Mouse (Mus musculus): ENCODE results near the gene Dohh. TPM values are rescaled to one million over a fixed set of nuclear protein-coding genes. Genes with fewer than 3 reads are reported as not detected.

Dohh gene
- polyA plus RNA-seq (2012): 29.2 and 34.1 TPM in 2 replicates

DNA sequence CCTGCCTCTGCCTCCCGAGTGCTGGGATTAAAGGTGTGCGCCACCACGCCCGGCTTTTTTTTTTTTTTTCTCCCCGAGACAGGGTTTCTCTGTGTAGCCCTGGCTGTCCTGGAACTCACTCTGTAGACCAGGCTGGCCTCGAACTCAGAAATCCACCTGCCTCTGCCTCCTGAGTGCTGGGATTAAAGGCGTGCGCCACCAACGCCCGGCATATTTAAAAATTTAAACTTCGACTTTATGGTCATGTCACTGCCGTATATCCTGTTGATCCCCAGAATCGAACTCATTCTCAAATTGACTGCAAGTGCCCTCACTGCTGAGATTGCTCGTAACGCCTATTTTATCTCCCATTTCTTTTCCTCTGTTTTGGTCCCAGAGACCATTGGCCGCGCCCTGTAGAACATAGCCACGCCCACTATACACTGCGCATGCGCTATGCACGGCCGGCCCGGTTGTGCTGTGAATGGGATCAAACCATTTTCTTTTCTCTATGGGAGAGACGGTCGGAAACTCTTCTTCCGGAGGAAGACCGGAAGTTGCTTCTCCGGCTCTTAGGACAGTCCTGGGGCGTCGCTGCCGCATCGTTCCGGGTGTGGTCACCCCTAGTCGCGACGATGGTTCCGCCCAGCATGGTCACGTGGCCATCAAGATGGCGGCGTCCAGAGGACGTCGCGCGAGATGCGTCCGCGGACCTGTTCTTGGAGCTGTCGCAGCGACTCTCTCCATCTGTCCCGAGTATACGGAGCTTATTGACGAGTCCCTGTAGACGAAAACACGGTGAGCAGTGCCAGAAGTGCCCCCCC is at the start of gene Dohh, which contains the start of gene Gm48551:
TSS of gene Dohh (plus strand) at position 627 of the 803 bp plus-strand sequence.
TSS of gene Gm48551 (plus strand) at position 665 of the 803 bp plus-strand sequence.
- peaks cover 47% of the 10 kb centered on the region for H3K36me3 ChIP-seq (ENCODE audit: control insufficient read depth)

DNA sequence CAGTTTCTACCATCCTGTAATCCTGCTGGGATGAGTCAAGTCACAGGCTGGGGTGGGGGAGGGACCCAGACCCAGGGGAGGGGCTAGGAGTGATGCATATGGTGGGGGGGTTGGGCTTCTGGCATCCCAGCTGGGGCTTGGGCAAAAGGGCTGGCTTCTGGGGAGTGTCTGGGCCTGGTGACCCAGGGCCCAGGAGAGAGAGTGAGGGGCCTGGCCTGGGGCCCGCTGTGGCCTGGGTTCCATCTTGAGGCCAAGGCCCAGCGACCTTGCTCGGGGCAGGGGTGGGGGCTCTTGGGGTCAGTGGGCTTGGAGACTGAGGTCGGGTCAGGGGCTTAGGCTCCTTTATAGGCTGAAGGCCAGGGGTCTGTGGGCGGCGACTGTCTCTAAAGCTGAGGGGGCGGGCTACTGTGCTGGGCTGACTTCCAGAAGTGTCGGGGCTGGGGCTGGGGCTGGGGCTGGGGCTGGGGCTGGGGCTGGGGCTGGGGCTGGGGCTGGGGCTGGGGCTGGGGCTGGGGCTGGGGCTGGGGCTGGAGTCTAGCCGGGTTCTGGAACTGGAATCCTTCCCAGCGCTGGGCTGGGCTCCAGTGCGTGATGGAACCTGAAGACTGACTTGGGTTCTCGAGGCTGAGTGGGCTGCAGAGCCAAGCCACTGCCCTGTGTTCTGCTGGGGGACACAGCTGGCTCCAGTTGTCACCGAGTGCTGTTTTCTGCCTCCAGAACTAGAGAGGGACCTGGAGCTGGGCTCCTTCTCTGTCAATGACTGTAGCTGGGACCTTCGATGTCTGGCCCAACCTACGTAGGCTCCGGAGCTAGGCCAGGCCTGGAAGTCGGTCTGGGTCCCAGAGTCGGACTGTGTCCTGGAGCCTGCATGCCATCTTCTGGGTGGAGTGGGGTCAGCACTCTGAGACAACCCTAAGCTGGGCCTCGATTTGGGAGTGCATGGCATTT is 48.6 kb upstream of the Dohh start:
- Histone ChIP-seq H3K4me3 (replicated peaks) (no peak overlapping the region), H3K27me3 (ENCODE audit: control insufficient read depth) (peaks cover 33% of the 10 kb centered on the region), H3K9me3 (ENCODE audit: control insufficient read depth, low read length) (peaks cover 7% of the 10 kb centered on the region; the same call in 1 of the 2 replicates), H3K36me3 (ENCODE audit: control insufficient read depth) (no peaks in the 10 kb centered on the region), H3K4me1 (ENCODE audit: control insufficient read depth) (peaks cover 10% of the 10 kb centered on the region)
- TF ChIP-seq TAL1 (IDR thresholded peaks at IDR 0.05; ENCODE audit: low read length) (no peak), GATA1 (IDR thresholded peaks at IDR 0.05; ENCODE audit: low read length) (no peak)

More for the DNA sequence above, at the start of gene Dohh, which contains the start of gene Gm48551:
- H3K4me1 ChIP-seq (ENCODE audit: control insufficient read depth): peaks cover 82% of the 10 kb centered on the region
- TF ChIP-seq GATA1 (IDR thresholded peaks at IDR 0.05; ENCODE audit: low read length) (no peak), TAL1 (IDR thresholded peaks at IDR 0.05; ENCODE audit: low read length) (no peak)
- H3K27me3 ChIP-seq (ENCODE audit: control insufficient read depth): no peaks in the 10 kb centered on the region
- no peaks in the 10 kb centered on the region for H3K9me3 ChIP-seq (ENCODE audit: control insufficient read depth, low read length)
- H3K4me3 ChIP-seq (replicated peaks): peak within 1 kb of the TSS; percentile 73

DNA sequence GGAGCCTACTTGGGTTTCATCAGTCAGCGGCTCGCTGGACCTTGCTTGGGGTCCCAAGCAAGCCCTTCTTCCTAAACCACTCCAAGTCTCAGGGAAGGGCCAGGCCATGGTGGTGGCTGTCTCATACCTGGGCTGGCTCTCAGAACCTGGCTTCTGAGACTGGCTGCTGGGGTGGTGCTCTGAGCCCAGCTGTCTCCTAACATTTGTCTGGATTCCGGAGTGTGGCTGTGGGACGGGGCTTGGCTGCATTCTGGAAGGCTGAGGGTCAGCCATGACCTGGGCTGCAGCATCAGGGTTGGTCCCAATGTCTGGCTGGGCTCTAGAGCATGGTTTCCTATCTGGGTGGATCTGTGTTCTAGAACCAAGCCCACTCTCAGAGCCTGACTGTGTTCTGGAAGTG is 47.7 kb upstream of the Dohh start:
- peaks cover 39% of the 10 kb centered on the region for H3K27me3 ChIP-seq (ENCODE audit: control insufficient read depth)

DNA sequence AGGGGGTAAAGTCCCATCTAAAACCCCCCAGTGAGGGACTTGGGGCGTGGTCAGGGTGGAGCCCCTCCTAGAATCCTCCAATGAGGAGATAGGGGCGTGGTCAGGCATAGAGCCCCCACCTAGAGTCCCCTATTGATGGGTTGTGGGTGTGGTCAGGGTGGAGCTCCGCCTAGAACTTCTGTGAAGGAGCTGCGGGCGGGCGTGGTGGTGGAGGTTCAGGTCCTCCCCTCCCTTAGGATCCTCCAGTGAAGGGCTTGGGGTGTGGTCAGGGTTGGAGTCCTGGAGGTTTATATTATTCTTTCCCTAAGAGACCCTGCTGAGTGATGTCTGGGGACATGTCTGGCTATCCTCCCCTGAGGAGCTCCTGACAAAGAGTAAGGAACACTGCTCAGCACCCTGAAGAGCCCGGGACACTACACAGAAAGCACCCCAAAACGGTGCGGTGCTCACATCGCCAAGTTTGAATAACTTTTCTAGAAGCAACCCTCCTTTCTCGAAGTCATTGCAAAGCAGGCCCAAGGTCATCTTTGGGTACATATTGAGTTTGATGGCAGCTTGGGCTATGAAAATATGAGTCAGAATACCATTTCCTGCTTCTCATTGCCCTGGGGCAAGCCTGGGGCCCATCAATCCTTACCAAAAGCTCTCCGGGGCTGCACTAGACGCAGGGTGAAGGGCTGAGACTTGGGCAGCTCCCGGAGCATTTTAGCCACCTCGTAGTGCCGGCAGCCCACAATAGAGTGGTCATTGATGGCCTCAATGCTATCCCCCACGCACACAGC is 43.5 kb upstream of the Dohh start:
- no peak for TF ChIP-seq TAL1 (IDR thresholded peaks at IDR 0.05; ENCODE audit: low read length)
- no peak for TF ChIP-seq GATA1 (IDR thresholded peaks at IDR 0.05; ENCODE audit: low read length)
- no peak overlapping the region for H3K4me3 ChIP-seq (replicated peaks)
- H3K27me3 ChIP-seq (ENCODE audit: control insufficient read depth): peaks cover 67% of the 10 kb centered on the region
- peaks cover 2% of the 10 kb centered on the region for H3K36me3 ChIP-seq (ENCODE audit: control insufficient read depth)
- H3K4me1 ChIP-seq (ENCODE audit: control insufficient read depth): peaks cover 28% of the 10 kb centered on the region
- H3K9me3 ChIP-seq (ENCODE audit: control insufficient read depth, low read length): peaks cover 17% of the 10 kb centered on the region; the same call in 1 of the 2 replicates

More for the DNA sequence above, 47.7 kb upstream of the Dohh start:
- peaks cover 7% of the 10 kb centered on the region; the same call in 1 of the 2 replicates for H3K9me3 ChIP-seq (ENCODE audit: control insufficient read depth, low read length)
- TF ChIP-seq GATA1 (IDR thresholded peaks at IDR 0.05; ENCODE audit: low read length): no peak
- TF ChIP-seq TAL1 (IDR thresholded peaks at IDR 0.05; ENCODE audit: low read length): no peak
- peaks cover 19% of the 10 kb centered on the region for H3K4me1 ChIP-seq (ENCODE audit: control insufficient read depth)
- no peak overlapping the region for H3K4me3 ChIP-seq (replicated peaks)
- no peaks in the 10 kb centered on the region for H3K36me3 ChIP-seq (ENCODE audit: control insufficient read depth)

DNA sequence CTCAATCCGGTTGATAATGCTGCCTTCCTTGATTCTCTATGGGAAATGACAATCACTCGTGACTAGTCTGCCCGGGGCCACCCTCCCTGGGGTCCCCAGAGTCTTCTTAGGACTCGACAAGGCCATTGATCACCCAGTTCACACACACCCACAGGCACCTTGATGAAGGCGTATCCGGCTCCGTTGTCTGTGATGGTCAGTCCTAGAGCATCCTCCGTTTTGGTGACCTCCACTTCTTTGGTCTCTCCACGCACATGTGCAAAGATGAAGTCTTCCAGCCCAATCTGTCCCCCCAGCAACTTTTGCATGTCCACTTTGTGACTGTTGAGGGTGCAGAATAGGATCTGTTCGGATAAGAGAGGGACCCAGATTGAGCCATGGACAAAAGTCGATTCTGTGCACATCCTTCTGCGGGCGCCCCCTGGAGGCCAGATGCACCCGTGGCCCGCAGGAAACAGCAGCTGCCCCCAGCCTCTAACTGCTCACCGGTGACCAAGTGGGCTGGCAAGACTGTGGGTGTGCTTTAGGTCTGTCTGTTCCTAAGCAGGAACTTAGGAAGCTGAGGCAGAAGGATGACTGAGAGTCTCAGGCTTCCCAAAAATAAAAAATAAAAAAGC is 42.8 kb upstream of the Dohh start:
- Histone ChIP-seq H3K4me1 (ENCODE audit: control insufficient read depth) (peaks cover 34% of the 10 kb centered on the region), H3K9me3 (ENCODE audit: control insufficient read depth, low read length) (peaks cover 17% of the 10 kb centered on the region; the same call in 1 of the 2 replicates), H3K4me3 (replicated peaks) (no peak overlapping the region), H3K36me3 (ENCODE audit: control insufficient read depth) (peaks cover 8% of the 10 kb centered on the region), H3K27me3 (ENCODE audit: control insufficient read depth) (peaks cover 71% of the 10 kb centered on the region)
- no peak for TF ChIP-seq GATA1 (IDR thresholded peaks at IDR 0.05; ENCODE audit: low read length)
- no peak for TF ChIP-seq TAL1 (IDR thresholded peaks at IDR 0.05; ENCODE audit: low read length)

- Histone ChIP-seq H3K36me3 (ENCODE audit: control insufficient read depth) (peaks cover 21% of the 10 kb centered on the region), H3K9me3 (ENCODE audit: control insufficient read depth, low read length) (peaks cover 11% of the 10 kb centered on the region; the same call in 1 of the 2 replicates), H3K27me3 (ENCODE audit: control insufficient read depth) (peaks cover 62% of the 10 kb centered on the region), H3K4me1 (ENCODE audit: control insufficient read depth) (peaks cover 49% of the 10 kb centered on the region), H3K4me3 (replicated peaks) (peak within 1 kb of the TSS; percentile 33)
- TF ChIP-seq GATA1 (IDR thresholded peaks at IDR 0.05; ENCODE audit: low read length) (no peak), TAL1 (IDR thresholded peaks at IDR 0.05; ENCODE audit: low read length) (no peak)
Measured at GRCm38 (mm10) chr10:81342686-81343505, 41.3 kb upstream of the Dohh start, which contains the start of gene Gipc3. TSS of gene Gipc3 (minus strand) at chr10:81343266.

- Histone ChIP-seq H3K4me1 (ENCODE audit: control insufficient read depth) (peaks cover 62% of the 10 kb centered on the region), H3K36me3 (ENCODE audit: control insufficient read depth) (peaks cover 32% of the 10 kb centered on the region), H3K9me3 (ENCODE audit: control insufficient read depth, low read length) (peaks cover 10% of the 10 kb centered on the region; the same call in 1 of the 2 replicates), H3K4me3 (replicated peaks) (no peak overlapping the region), H3K27me3 (ENCODE audit: control insufficient read depth) (peaks cover 54% of the 10 kb centered on the region)
- no peak for TF ChIP-seq GATA1 (IDR thresholded peaks at IDR 0.05; ENCODE audit: low read length)
- no peak for TF ChIP-seq TAL1 (IDR thresholded peaks at IDR 0.05; ENCODE audit: low read length)
Measured at GRCm38 (mm10) chr10:81344421-81345161, 39.6 kb upstream of the Dohh start.
